Mouse (Mus musculus): ENCODE measurements around the gene Tbc1d20. TPM values are rescaled to one million over a fixed set of nuclear protein-coding genes. Genes with fewer than 3 reads are reported as not detected.
A peak's percentile ranks its signal among the peaks of the same experiment; 100 is the strongest.

Gene Tbc1d20
- polyA plus RNA-seq, 1 experiment = 49.6 TPM

DNA sequence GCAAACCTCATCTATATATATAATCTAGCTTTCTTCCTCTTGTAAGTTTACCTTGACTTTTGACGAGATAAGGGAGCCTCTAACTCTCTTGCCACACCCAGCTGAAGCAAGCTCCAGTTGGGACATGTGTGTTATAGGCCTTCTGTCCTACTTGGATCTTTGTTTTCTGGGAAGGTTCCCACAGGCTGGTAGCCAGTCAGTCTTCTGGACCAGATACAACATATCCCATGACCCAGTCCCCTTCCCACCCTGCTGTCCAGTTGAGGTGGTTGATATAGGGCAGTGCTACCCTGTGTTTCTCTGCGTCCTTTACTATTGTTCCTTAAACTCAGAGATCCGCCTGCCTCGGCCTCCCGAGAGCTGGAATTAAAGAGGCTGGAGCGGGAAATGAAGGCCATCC is 11.9 kb downstream of the Tbc1d20 start:
- 85% methylated on average over 6 of the region's 6 CpGs for WGBS

DNA sequence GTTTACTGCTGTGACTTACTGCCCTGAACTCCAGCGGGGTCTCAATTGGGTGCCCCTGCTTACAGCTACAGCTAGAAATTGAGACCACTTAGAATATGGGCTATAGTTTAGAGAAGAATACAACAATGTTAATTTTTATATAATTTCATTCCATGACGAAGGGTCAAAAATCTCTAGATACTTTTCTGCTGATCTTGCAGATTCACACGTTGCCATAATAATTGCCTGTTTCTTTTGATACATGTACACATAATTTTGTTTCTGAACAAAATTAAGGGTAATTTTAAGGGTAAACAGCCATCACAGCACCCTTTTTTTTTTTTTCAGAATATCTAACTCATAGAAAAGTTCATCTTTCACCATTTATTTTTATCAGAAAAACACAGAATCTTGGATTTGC is 13.6 kb downstream of the Tbc1d20 start:
- H3K27ac ChIP-seq (ENCODE audit: insufficient read depth, low read depth, low read length) = no peak overlapping the region
- TF ChIP-seq CTCF (IDR thresholded peaks at IDR 0.05; ENCODE audit: extremely low read depth, insufficient read length, insufficient replicate concordance, low read depth, low read length) (no peak), POLR2A (IDR thresholded peaks at IDR 0.05; ENCODE audit: low read depth, low read length) (no peak)
- H3K4me3 ChIP-seq (ENCODE audit: low read depth, low read length) = no peak overlapping the region
- no peaks in the 10 kb centered on the region for H3K27me3 ChIP-seq (ENCODE audit: control insufficient read depth, insufficient read depth, low read length)
- H3K4me1 ChIP-seq (ENCODE audit: control insufficient read depth, insufficient read depth, insufficient read length, low read length) = peaks cover 9% of the 10 kb centered on the region; the same call in 1 of the 2 replicates
- H3K36me3 ChIP-seq (ENCODE audit: control insufficient read depth, insufficient read depth, low read length) = peaks cover 76% of the 10 kb centered on the region
- 92% methylated on average over 3 of the region's 3 CpGs for WGBS

More for the DNA sequence above, 11.9 kb downstream of the Tbc1d20 start:
- H3K27ac ChIP-seq (ENCODE audit: insufficient read depth, low read depth, low read length) = no peak overlapping the region
- no peak overlapping the region for H3K4me3 ChIP-seq (ENCODE audit: low read depth, low read length)
- TF ChIP-seq POLR2A (IDR thresholded peaks at IDR 0.05; ENCODE audit: low read depth, low read length) = no peak
- TF ChIP-seq CTCF (IDR thresholded peaks at IDR 0.05; ENCODE audit: extremely low read depth, insufficient read length, insufficient replicate concordance, low read depth, low read length) = no peak
- peaks cover 12% of the 10 kb centered on the region for H3K4me1 ChIP-seq (ENCODE audit: control insufficient read depth, insufficient read depth, insufficient read length, low read length)
- no peaks in the 10 kb centered on the region for H3K27me3 ChIP-seq (ENCODE audit: control insufficient read depth, insufficient read depth, low read length)
- H3K36me3 ChIP-seq (ENCODE audit: control insufficient read depth, insufficient read depth, low read length) = peaks cover 64% of the 10 kb centered on the region

DNA sequence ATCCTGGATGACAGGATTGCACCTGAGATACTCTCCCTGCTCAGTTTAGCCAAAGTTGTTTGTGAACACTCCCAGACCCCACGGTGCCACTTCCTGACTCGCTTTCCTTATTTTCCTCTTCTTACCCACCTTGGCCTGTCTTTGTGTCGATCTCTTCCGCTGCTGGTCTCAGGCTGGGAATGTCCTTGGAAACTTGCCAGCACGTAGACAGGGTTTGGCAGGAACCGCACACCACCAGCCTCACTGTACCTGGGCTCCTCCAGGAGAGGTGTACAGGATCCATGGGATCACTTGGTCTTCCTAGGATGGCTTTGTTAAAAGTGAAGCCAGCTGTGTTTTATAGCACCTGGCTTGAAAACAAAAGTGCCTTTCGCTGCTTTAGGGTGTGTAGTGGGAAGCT is 19.4 kb downstream of the Tbc1d20 start:
- 17% methylated on average over 7 of the region's 7 CpGs for WGBS
- Histone ChIP-seq H3K36me3 (ENCODE audit: control insufficient read depth, insufficient read depth, low read length) (peaks cover 80% of the 10 kb centered on the region), H3K27me3 (ENCODE audit: control insufficient read depth, insufficient read depth, low read length) (no peaks in the 10 kb centered on the region)

DNA sequence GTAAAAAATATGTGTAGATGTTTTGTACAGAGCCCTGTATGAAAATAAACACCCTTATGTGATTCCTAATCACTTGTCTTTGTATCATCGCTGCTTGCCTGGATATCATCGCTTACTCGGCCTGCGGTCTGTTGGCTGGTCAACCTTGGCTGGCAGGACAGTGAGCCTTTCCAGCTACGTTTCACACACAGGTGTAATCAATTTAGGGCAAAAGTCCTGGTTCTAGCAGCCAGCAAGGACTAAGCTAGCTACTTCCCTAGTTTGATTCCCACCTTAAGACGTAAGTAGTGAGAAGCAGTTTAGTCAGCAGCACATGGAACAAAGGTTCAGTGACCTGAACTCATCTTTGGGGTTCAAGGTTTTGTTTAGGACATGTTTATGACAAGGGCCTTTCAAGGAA is 20.3 kb downstream of the Tbc1d20 start:
- H3K4me1 ChIP-seq (ENCODE audit: control insufficient read depth, insufficient read depth, insufficient read length, low read length) = no peaks in the 10 kb centered on the region
- no peak for TF ChIP-seq POLR2A (IDR thresholded peaks at IDR 0.05; ENCODE audit: low read depth, low read length)
- H3K27ac ChIP-seq (ENCODE audit: insufficient read depth, low read depth, low read length) = no peak overlapping the region
- H3K4me3 ChIP-seq (ENCODE audit: low read depth, low read length) = no peak overlapping the region
- H3K27me3 ChIP-seq (ENCODE audit: control insufficient read depth, insufficient read depth, low read length) = no peaks in the 10 kb centered on the region
- WGBS = 82% methylated on average over 6 of the region's 6 CpGs
- H3K36me3 ChIP-seq (ENCODE audit: control insufficient read depth, insufficient read depth, low read length) = peaks cover 80% of the 10 kb centered on the region

More for the DNA sequence above, 19.4 kb downstream of the Tbc1d20 start:
- H3K4me1 ChIP-seq (ENCODE audit: control insufficient read depth, insufficient read depth, insufficient read length, low read length) = no peaks in the 10 kb centered on the region
- no peak for TF ChIP-seq CTCF (IDR thresholded peaks at IDR 0.05; ENCODE audit: extremely low read depth, insufficient read length, insufficient replicate concordance, low read depth, low read length)
- no peak for TF ChIP-seq POLR2A (IDR thresholded peaks at IDR 0.05; ENCODE audit: low read depth, low read length)
- no peak overlapping the region for H3K27ac ChIP-seq (ENCODE audit: insufficient read depth, low read depth, low read length)
- no peak overlapping the region for H3K4me3 ChIP-seq (ENCODE audit: low read depth, low read length)

DNA sequence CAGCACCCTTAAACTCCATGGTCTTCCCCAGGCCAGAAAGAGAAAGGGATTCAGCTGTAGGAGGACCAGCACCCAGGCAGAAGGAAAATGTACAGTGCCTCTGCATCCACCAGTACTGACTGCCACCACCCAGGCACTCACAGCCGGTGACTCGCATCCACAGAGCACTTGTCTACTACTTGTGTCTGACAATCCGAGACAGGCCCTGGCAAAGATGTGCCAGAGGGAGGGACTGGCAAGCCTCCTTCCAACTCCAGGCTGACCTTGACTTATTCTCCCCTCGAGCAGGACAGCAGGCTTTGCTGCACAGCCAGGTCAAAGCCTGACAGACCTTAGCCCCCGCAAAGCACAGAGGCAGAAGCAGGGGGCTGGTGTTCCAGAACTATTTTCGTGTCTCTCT is 23.4 kb downstream of the Tbc1d20 start:
- peaks cover under 1% of the 10 kb centered on the region; the same call in 1 of the 2 replicates for H3K4me1 ChIP-seq (ENCODE audit: control insufficient read depth, insufficient read depth, insufficient read length, low read length)
- 75% methylated on average over 6 of the region's 6 CpGs for WGBS
- no peak overlapping the region for H3K4me3 ChIP-seq (ENCODE audit: low read depth, low read length)
- TF ChIP-seq POLR2A (IDR thresholded peaks at IDR 0.05; ENCODE audit: low read depth, low read length) = no peak
- no peak overlapping the region for H3K27ac ChIP-seq (ENCODE audit: insufficient read depth, low read depth, low read length)
- H3K36me3 ChIP-seq (ENCODE audit: control insufficient read depth, insufficient read depth, low read length) = peaks cover 70% of the 10 kb centered on the region
- H3K27me3 ChIP-seq (ENCODE audit: control insufficient read depth, insufficient read depth, low read length) = no peaks in the 10 kb centered on the region

DNA sequence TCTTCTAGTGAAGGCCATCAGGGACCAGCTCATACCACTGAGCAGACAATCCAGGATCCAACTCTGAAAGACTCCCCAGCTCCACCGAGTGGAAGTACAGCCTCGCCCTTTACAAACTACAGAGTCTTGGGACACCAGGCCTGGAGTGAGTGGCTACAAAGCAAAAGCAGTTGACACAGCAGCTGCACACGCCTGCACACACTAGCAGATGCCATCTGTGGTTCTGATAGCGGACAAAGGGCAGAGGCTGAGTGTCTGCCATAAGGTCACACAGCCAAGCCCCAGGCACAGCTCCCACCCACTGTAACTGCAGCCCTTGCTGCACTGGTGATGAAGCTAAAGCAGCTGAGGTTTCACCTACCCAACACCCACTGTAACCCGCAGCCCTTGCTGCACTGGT is 27.9 kb downstream of the Tbc1d20 start:
- H3K36me3 ChIP-seq (ENCODE audit: control insufficient read depth, insufficient read depth, low read length) = peaks cover 72% of the 10 kb centered on the region
- H3K27me3 ChIP-seq (ENCODE audit: control insufficient read depth, insufficient read depth, low read length) = no peaks in the 10 kb centered on the region
- no peak overlapping the region for H3K4me3 ChIP-seq (ENCODE audit: low read depth, low read length)
- TF ChIP-seq POLR2A (IDR thresholded peaks at IDR 0.05; ENCODE audit: low read depth, low read length) = no peak
- no peak for TF ChIP-seq CTCF (IDR thresholded peaks at IDR 0.05; ENCODE audit: extremely low read depth, insufficient read length, insufficient replicate concordance, low read depth, low read length)
- H3K4me1 ChIP-seq (ENCODE audit: control insufficient read depth, insufficient read depth, insufficient read length, low read length) = peaks cover 4% of the 10 kb centered on the region; the same call in 1 of the 2 replicates
- 0 out of 2 replicates have a peak overlapping the region, but pooled peaks have one; percentile 3 for H3K27ac ChIP-seq (ENCODE audit: insufficient read depth, low read depth, low read length)
- 71% methylated on average over 5 of the region's 5 CpGs for WGBS

DNA sequence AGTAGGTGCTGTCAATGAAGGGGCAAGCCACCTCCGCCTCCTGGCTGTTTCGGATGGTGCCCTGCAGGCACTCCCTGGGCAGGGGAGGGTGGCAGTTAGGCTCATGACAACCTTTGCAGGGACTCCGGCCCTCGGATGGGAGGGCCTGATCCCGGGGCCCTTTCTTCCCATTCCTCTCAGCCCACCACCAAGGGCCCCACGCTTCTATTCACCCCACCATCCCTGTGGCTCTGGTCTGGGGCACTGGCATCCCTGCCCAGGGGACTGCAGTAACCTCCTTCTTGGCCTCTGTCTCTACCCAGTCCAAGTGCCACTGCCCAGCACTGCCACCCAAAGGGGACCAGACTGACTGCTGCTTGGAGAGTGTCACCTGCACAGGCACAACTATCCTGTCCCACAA is 28.6 kb downstream of the Tbc1d20 start:
- WGBS = 98% methylated on average over 6 of the region's 6 CpGs
- TF ChIP-seq POLR2A (IDR thresholded peaks at IDR 0.05; ENCODE audit: low read depth, low read length) (no peak), CTCF (IDR thresholded peaks at IDR 0.05; ENCODE audit: extremely low read depth, insufficient read length, insufficient replicate concordance, low read depth, low read length) (no peak)
- Histone ChIP-seq H3K4me3 (ENCODE audit: low read depth, low read length) (no peak overlapping the region), H3K27me3 (ENCODE audit: control insufficient read depth, insufficient read depth, low read length) (no peaks in the 10 kb centered on the region), H3K27ac (ENCODE audit: insufficient read depth, low read depth, low read length) (no peak overlapping the region), H3K4me1 (ENCODE audit: control insufficient read depth, insufficient read depth, insufficient read length, low read length) (peaks cover 4% of the 10 kb centered on the region; the same call in 1 of the 2 replicates), H3K36me3 (ENCODE audit: control insufficient read depth, insufficient read depth, low read length) (peaks cover 71% of the 10 kb centered on the region)

DNA sequence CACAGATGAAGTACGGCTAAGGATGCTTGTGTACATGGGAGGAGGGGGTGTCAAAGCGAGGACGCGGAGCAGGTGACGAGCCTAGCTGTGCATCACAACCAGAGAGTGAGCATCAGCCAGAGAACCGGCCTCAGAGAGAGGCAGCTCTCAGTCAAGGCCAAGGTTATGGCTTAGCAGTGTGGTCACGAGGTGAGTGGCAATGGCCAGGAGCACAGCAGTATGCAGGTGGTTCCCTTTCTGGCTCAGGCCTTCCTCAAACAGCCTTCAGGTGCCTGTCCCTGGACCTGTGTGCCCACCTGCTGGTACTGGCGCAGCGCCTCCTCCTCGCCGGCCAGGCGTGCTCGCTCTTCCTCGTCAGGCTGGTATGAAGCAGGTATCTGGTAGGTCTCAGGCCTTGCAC is 30.3 kb downstream of the Tbc1d20 start:
- Histone ChIP-seq H3K27ac (ENCODE audit: insufficient read depth, low read depth, low read length) (no peak overlapping the region), H3K4me3 (ENCODE audit: low read depth, low read length) (no peak overlapping the region), H3K4me1 (ENCODE audit: control insufficient read depth, insufficient read depth, insufficient read length, low read length) (peaks cover 4% of the 10 kb centered on the region; the same call in 1 of the 2 replicates), H3K36me3 (ENCODE audit: control insufficient read depth, insufficient read depth, low read length) (peaks cover 66% of the 10 kb centered on the region), H3K27me3 (ENCODE audit: control insufficient read depth, insufficient read depth, low read length) (no peaks in the 10 kb centered on the region)
- TF ChIP-seq POLR2A (IDR thresholded peaks at IDR 0.05; ENCODE audit: low read depth, low read length) (no peak), CTCF (IDR thresholded peaks at IDR 0.05; ENCODE audit: extremely low read depth, insufficient read length, insufficient replicate concordance, low read depth, low read length) (no peak)
- WGBS = 94% methylated on average over 14 of the region's 14 CpGs
